Mouse (Mus musculus): Measurements from ENCODE around the gene Gpnmb. TPM values are rescaled to one million over a fixed set of nuclear protein-coding genes. Genes with fewer than 3 reads are reported as not detected.

Gene Gpnmb
- polyA plus RNA-seq, 1 experiment from 2014 or later, result 0.45 TPM

DNA sequence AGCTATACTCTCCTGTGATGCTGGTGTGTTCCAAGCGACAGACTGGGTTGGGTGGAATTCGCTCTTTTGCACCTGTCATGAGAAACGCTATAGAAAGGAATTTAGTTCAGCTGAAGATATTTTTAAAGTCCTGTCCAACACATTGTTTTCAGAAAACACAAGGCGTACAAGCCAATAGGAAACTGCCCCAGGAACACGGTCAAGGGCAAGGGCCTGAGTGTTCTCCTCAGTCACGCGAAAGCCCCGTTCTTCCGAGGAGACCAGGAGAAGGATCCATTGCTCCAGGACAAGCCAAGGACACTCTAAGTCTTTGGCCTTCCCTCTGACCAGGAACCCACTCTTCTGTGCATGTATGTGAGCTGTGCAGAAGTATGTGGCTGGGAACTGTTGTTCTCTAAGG, 19.7 kb downstream of the Gpnmb start:
- H3K4me1 ChIP-seq (ENCODE audit: control insufficient read depth, insufficient read depth, low read length), result no peaks in the 10 kb centered on the region
- no peak for ATAC-seq (ENCODE audit: insufficient number of reproducible peaks, insufficient read depth, low FRiP score, low read depth)
- no peak overlapping the region for H3K27ac ChIP-seq (ENCODE audit: low read length)
- H3K4me2 ChIP-seq (replicated peaks; ENCODE audit: low read depth, low read length), result no peak overlapping the region
- no peak overlapping the region for H3K9ac ChIP-seq (replicated peaks; ENCODE audit: low read depth, low read length)
- no peaks in the 10 kb centered on the region for H3K27me3 ChIP-seq (ENCODE audit: control insufficient read depth, insufficient read depth, low read length)
- no peak overlapping the region for H3K4me3 ChIP-seq (ENCODE audit: low read depth, low read length)
- WGBS, result 83% methylated on average over 9 of the region's 9 CpGs
- no peaks in the 10 kb centered on the region for H3K9me3 ChIP-seq (ENCODE audit: control insufficient read depth, low read depth, low read length)
- no peaks in the 10 kb centered on the region for H3K36me3 ChIP-seq (ENCODE audit: control insufficient read depth, insufficient read depth, low read length)

DNA sequence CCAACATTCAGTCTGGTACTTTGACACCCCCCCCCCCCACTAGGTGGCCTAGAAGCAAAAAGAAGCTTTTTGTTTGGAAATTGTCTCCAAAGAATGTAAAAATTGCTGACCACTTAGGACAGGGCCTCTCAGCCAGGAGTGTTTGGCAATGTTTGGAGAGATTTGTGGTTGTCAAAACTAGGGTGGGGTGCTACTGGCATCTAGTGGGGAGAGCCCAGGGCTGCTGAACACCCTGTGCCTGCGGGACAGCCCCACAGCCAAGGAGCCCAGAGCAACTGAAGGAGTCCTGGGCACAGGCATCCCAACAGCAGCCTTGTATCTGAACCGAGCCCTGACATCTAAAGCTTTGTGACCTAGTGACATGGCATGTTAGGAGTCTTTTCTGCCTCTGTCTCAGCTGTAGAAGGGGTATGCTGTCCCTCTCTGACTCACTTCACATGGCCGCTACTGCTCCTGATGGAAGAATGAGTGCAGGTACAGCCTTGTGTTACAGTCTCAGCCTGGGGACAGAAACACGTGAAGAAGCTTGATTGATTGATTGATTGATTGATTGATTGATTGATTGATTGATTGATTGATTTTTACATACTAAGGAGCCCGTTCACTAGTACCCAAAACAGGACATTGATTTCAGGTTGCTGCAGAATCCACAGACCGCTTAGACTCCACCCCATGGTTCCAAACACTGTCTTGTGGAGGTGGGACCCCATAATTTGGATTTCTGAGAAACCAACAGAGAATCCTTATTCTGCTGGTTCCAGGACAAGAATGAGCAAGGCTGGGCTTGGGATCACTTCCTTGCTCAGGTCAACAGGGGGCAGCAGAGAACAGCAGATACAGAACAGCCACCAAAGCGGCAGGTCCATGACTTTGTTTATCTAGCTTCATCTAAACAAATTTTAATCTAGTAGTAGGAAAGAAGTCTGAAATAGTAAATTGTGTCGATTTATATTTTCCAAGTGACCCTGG, 21.0 kb downstream of the Gpnmb start:
- H3K4me3 ChIP-seq (ENCODE audit: low read depth, low read length), result no peak overlapping the region
- H3K36me3 ChIP-seq (ENCODE audit: control insufficient read depth, insufficient read depth, low read length), result no peaks in the 10 kb centered on the region
- H3K9ac ChIP-seq (replicated peaks; ENCODE audit: low read depth, low read length), result no peak overlapping the region
- no peaks in the 10 kb centered on the region for H3K9me3 ChIP-seq (ENCODE audit: control insufficient read depth, low read depth, low read length)
- no peak overlapping the region for H3K27ac ChIP-seq (ENCODE audit: low read length)
- 0 out of 2 replicates have a peak, but pooled peaks have one; percentile 46 for ATAC-seq (ENCODE audit: insufficient number of reproducible peaks, insufficient read depth, low FRiP score, low read depth)
- H3K27me3 ChIP-seq (ENCODE audit: control insufficient read depth, insufficient read depth, low read length), result no peaks in the 10 kb centered on the region
- WGBS, result 38% methylated on average over 8 of the region's 8 CpGs
- H3K4me1 ChIP-seq (ENCODE audit: control insufficient read depth, insufficient read depth, low read length), result no peaks in the 10 kb centered on the region
- H3K4me2 ChIP-seq (replicated peaks; ENCODE audit: low read depth, low read length), result no peak overlapping the region

DNA sequence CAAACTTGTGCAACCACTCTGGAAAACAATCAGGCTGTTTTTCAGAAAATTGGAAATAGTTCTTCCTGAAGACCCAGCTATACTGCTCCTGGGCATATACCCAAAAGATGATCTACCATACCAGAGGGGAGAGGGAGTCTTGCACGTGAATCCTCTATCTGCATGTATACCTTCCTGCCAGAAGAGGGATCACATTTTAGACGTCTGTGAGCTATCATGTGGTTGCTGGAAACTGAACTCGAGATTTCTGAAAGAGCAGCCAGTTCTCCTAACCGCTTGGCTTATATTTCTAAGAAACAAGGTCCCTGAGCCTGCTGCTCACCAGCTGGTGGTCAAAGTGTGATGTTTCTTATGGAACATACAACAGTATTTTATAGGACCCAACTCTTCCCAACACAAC, 32.0 kb downstream of the Gpnmb start:
- WGBS, result 34% methylated on average over 4 of the region's 4 CpGs
- Histone ChIP-seq H3K36me3 (ENCODE audit: control insufficient read depth, insufficient read depth, low read length) (no peaks in the 10 kb centered on the region), H3K4me2 (replicated peaks; ENCODE audit: low read depth, low read length) (no peak overlapping the region), H3K9ac (replicated peaks; ENCODE audit: low read depth, low read length) (no peak overlapping the region), H3K4me3 (ENCODE audit: low read depth, low read length) (no peak overlapping the region), H3K4me1 (ENCODE audit: control insufficient read depth, insufficient read depth, low read length) (no peaks in the 10 kb centered on the region), H3K27ac (ENCODE audit: low read length) (no peak overlapping the region), H3K9me3 (ENCODE audit: control insufficient read depth, low read depth, low read length) (no peaks in the 10 kb centered on the region), H3K27me3 (ENCODE audit: control insufficient read depth, insufficient read depth, low read length) (no peaks in the 10 kb centered on the region)
- ATAC-seq (ENCODE audit: insufficient number of reproducible peaks, insufficient read depth, low FRiP score, low read depth), result no peak

DNA sequence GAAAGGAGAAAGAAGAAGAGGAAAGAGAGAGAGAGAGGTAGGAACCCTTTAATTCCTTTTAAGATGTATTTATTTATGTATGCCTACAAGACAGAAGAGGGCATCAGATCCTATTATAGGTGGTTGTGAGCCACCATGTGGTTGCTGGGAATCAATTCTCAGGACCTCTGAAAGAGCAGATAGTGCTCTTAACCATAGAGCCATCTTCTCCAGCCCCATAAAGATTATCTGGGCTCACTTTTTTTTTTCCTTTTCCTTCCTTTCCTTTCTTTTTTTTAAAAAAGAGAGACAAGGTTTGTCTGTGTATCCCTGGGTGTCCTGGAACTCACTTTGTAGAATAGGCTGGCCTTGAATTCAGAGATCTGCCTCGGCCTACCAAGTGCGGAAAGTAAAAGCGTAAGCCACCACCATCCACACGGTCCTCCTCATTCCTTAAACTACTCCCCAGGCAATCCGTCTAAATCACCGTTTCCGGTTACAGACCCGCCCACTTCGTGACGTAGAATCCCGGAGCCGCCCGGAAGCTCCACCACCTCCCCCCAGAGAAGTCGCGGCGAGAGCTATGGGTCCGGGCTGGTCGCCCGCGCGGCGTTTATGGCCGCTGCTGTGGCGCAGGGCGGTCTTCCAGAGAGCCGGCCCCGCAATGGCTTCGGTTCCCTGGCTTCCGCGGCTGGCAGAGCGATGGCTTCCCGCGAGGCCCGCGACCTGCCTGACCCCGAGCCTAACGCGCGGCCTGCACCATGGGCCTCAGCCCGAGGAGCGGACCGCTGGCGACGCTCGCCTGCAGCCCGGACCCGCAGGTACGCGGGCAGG, 37.2 kb downstream of the Gpnmb start, which contains the start of gene Malsu1:
Gene Malsu1, plus strand, starts transcription at position 492 of the 813 bp plus-strand sequence.
- WGBS, result under 1% methylated on average over 49 of the region's 49 CpGs
- ATAC-seq (ENCODE audit: insufficient number of reproducible peaks, insufficient read depth, low FRiP score, low read depth), result peak; percentile 97
- H3K9ac ChIP-seq (replicated peaks; ENCODE audit: low read depth, low read length), result peak within 1 kb of the TSS; percentile 84
- no peaks in the 10 kb centered on the region for H3K9me3 ChIP-seq (ENCODE audit: control insufficient read depth, low read depth, low read length)
- peak within 1 kb of the TSS; percentile 69 for H3K27ac ChIP-seq (ENCODE audit: low read length)
- no peaks in the 10 kb centered on the region for H3K36me3 ChIP-seq (ENCODE audit: control insufficient read depth, insufficient read depth, low read length)
- H3K27me3 ChIP-seq (ENCODE audit: control insufficient read depth, insufficient read depth, low read length), result no peaks in the 10 kb centered on the region
- peak within 1 kb of the TSS; percentile 83 for H3K4me2 ChIP-seq (replicated peaks; ENCODE audit: low read depth, low read length)
- peaks cover 9% of the 10 kb centered on the region; the same call in 1 of the 2 replicates for H3K4me1 ChIP-seq (ENCODE audit: control insufficient read depth, insufficient read depth, low read length)
- H3K4me3 ChIP-seq (ENCODE audit: low read depth, low read length), result peak within 1 kb of the TSS; percentile 94

DNA sequence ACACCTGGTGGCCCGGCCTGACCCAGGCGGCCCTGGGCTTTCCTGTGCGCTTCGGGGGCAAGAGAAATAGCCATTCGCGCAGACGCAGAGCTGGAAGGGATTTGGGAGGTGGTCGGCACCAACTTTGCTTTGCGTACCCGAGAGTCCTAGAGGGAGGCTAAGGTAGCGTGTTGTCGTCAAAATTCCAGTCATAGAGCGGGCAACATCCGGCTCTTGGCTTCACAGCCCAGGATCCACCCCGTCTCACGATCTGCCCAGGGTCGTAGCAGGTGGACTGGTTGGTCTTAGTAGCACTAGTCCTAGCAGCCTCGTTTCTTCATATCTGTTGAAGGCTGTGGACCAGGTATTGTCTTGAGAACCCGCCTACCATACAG, 37.8 kb downstream of the Gpnmb start:
- Histone ChIP-seq H3K4me3 (ENCODE audit: low read depth, low read length) (peak overlapping the region; percentile 94), H3K27ac (ENCODE audit: low read length) (peak overlapping the region; percentile 69), H3K36me3 (ENCODE audit: control insufficient read depth, insufficient read depth, low read length) (no peaks in the 10 kb centered on the region), H3K9ac (replicated peaks; ENCODE audit: low read depth, low read length) (peak overlapping the region; percentile 84), H3K9me3 (ENCODE audit: control insufficient read depth, low read depth, low read length) (no peaks in the 10 kb centered on the region), H3K4me1 (ENCODE audit: control insufficient read depth, insufficient read depth, low read length) (peaks cover 9% of the 10 kb centered on the region; the same call in 1 of the 2 replicates), H3K4me2 (replicated peaks; ENCODE audit: low read depth, low read length) (peak overlapping the region; percentile 83), H3K27me3 (ENCODE audit: control insufficient read depth, insufficient read depth, low read length) (no peaks in the 10 kb centered on the region)
- ATAC-seq (ENCODE audit: insufficient number of reproducible peaks, insufficient read depth, low FRiP score, low read depth), result peak; percentile 62
- 2% methylated on average over 19 of the region's 19 CpGs for WGBS

DNA sequence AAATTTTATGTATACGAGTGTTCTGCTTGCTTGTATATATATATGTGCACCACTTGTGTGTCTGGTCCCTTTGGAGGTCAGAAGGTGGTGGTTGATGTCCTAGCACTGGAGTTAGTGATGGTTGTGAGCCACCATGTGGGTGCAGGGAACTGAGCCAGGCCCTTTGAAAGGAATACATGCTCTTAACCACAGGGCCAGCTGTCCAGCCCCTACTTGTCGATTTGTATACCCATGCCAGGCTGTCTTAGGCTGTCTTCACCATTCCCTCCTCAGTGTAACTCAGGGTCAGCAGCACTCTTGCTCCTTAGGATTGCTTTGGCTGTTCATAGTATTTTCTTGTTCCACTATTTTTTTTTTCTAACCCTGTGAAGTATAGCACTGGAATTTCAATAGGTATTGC, 41.5 kb downstream of the Gpnmb start:
- H3K27me3 ChIP-seq (ENCODE audit: control insufficient read depth, insufficient read depth, low read length), result no peaks in the 10 kb centered on the region
- no peak overlapping the region for H3K4me3 ChIP-seq (ENCODE audit: low read depth, low read length)
- H3K36me3 ChIP-seq (ENCODE audit: control insufficient read depth, insufficient read depth, low read length), result no peaks in the 10 kb centered on the region; the same call in 1 of the 2 replicates
- no peak overlapping the region for H3K4me2 ChIP-seq (replicated peaks; ENCODE audit: low read depth, low read length)
- H3K9ac ChIP-seq (replicated peaks; ENCODE audit: low read depth, low read length), result no peak overlapping the region
- 77% methylated on average over 2 of the region's 2 CpGs for WGBS
- H3K4me1 ChIP-seq (ENCODE audit: control insufficient read depth, insufficient read depth, low read length), result peaks cover 9% of the 10 kb centered on the region; the same call in 1 of the 2 replicates
- no peaks in the 10 kb centered on the region for H3K9me3 ChIP-seq (ENCODE audit: control insufficient read depth, low read depth, low read length)
- no peak for ATAC-seq (ENCODE audit: insufficient number of reproducible peaks, insufficient read depth, low FRiP score, low read depth)
- H3K27ac ChIP-seq (ENCODE audit: low read length), result no peak overlapping the region

DNA sequence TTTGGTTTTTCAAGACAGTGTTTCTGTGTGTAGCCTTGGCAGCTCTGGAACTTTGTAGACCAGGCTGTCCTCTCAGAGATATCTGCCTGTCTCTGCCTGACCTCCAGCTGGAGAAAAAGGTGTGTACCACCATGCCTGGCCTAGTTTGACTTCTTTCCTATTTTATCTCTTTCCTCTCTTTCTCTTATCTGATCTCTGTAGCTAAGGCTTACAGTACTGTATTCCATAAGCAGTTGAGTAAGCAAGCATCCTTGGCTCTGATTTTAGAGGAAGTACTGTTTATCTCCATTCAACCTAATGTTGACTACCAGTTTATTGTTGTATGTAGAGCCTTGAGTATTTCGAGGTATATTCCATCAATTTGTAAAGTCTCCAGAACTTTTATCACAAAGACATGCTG, 43.0 kb downstream of the Gpnmb start:
- Histone ChIP-seq H3K36me3 (ENCODE audit: control insufficient read depth, insufficient read depth, low read length) (peaks cover 11% of the 10 kb centered on the region), H3K27me3 (ENCODE audit: control insufficient read depth, insufficient read depth, low read length) (no peaks in the 10 kb centered on the region), H3K27ac (ENCODE audit: low read length) (no peak overlapping the region), H3K4me2 (replicated peaks; ENCODE audit: low read depth, low read length) (no peak overlapping the region), H3K4me3 (ENCODE audit: low read depth, low read length) (no peak overlapping the region), H3K9me3 (ENCODE audit: control insufficient read depth, low read depth, low read length) (no peaks in the 10 kb centered on the region), H3K9ac (replicated peaks; ENCODE audit: low read depth, low read length) (no peak overlapping the region), H3K4me1 (ENCODE audit: control insufficient read depth, insufficient read depth, low read length) (peaks cover 9% of the 10 kb centered on the region; the same call in 1 of the 2 replicates)
- 87% methylated on average over 1 of the region's 1 CpGs for WGBS
- ATAC-seq (ENCODE audit: insufficient number of reproducible peaks, insufficient read depth, low FRiP score, low read depth), result no peak

DNA sequence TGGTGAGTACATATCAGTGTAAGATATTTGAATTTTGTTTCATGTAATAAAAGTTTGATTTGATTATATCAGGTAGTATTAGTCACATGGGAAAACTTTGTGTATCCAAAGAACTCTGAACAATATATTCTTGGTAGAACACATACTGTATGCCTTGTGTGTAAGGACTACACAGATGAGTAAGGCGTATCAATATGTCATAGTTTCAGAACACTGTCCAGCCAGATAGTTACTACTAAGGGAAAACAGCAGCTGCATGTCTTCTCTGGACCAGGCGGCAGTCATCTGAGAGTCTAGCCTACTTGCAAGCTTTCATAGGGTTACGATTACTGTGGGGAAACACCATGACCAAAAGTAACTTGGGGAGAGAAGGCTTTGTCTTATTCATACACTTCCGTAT, 46.7 kb downstream of the Gpnmb start:
- ATAC-seq (ENCODE audit: insufficient number of reproducible peaks, insufficient read depth, low FRiP score, low read depth), result no peak
- H3K36me3 ChIP-seq (ENCODE audit: control insufficient read depth, insufficient read depth, low read length), result peaks cover 39% of the 10 kb centered on the region

More for the DNA sequence above, 46.7 kb downstream of the Gpnmb start:
- no peak overlapping the region for H3K9ac ChIP-seq (replicated peaks; ENCODE audit: low read depth, low read length)
- no peak overlapping the region for H3K4me2 ChIP-seq (replicated peaks; ENCODE audit: low read depth, low read length)
- H3K4me1 ChIP-seq (ENCODE audit: control insufficient read depth, insufficient read depth, low read length), result no peaks in the 10 kb centered on the region
- no peak overlapping the region for H3K27ac ChIP-seq (ENCODE audit: low read length)
- H3K4me3 ChIP-seq (ENCODE audit: low read depth, low read length), result no peak overlapping the region
- no peaks in the 10 kb centered on the region for H3K9me3 ChIP-seq (ENCODE audit: control insufficient read depth, low read depth, low read length)
- 89% methylated on average over 4 of the region's 4 CpGs for WGBS
- H3K27me3 ChIP-seq (ENCODE audit: control insufficient read depth, insufficient read depth, low read length), result no peaks in the 10 kb centered on the region

Data from stomach, embryonic 14.5 days (tissue).